Comparison of ENCODE assay signal across 32 mouse cellular contexts in genomic region chr12:115883719-115884118, GRCm38 (mm10).
"Had no signal": no experiment of that assay in that cellular context is flagged by ENCODE, and none has a peak within 500 bp of the region (broad histone marks: within the 10 kb centered on the region; RNA-seq: fewer than 3 reads in every experiment).

No protein-coding gene starts in this region.

- H3K27me3 ChIP-seq: limb, embryonic 12.5 days; limb, embryonic 13.5 days; limb, embryonic 15.5 days; liver, embryonic 13.5 days; liver, embryonic 15.5 days; lung, embryonic 15.5 days; megakaryocyte, embryonic 14.5 days; midbrain, embryonic 12.5 days; midbrain, embryonic 13.5 days; midbrain, embryonic 15.5 days; neural tube, embryonic 12.5 days; neural tube, embryonic 13.5 days had no signal

- H3K36me3 ChIP-seq: limb, embryonic 10.5 days; limb, embryonic 12.5 days; limb, embryonic 13.5 days; limb, embryonic 15.5 days; liver, embryonic 13.5 days; liver, embryonic 15.5 days; lung, embryonic 15.5 days; midbrain, embryonic 10.5 days; midbrain, embryonic 12.5 days; midbrain, embryonic 13.5 days; midbrain, embryonic 15.5 days; neural tube, embryonic 12.5 days; neural tube, embryonic 13.5 days had no signal

- H3K27ac ChIP-seq: limb, embryonic 10.5 days; limb, embryonic 12.5 days; limb, embryonic 13.5 days; limb, embryonic 15.5 days; liver, embryonic 13.5 days; liver, embryonic 14.5 days; liver, embryonic 15.5 days; lung, embryonic 15.5 days; macrophage; midbrain, embryonic 10.5 days; midbrain, embryonic 12.5 days; midbrain, embryonic 13.5 days; midbrain, embryonic 15.5 days; neural tube, embryonic 12.5 days; neural tube, embryonic 13.5 days had no signal

- ATAC-seq: liver, postnatal 0 days; lung, postnatal 0 days; midbrain, embryonic 13.5 days; midbrain, embryonic 15.5 days; midbrain, embryonic 16.5 days had no signal

- H3K9ac ChIP-seq: limb, embryonic 12.5 days; limb, embryonic 13.5 days; limb, embryonic 15.5 days; liver, embryonic 13.5 days; liver, embryonic 14.5 days; liver, embryonic 15.5 days; liver, postnatal 0 days; lung, embryonic 14.5 days; lung, embryonic 15.5 days; midbrain, embryonic 12.5 days; midbrain, embryonic 13.5 days; midbrain, embryonic 15.5 days; neural tube, embryonic 12.5 days; neural tube, embryonic 13.5 days had no signal

- H3K4me2 ChIP-seq: limb, embryonic 12.5 days; limb, embryonic 13.5 days; limb, embryonic 15.5 days; liver, embryonic 11.5 days; liver, embryonic 13.5 days; liver, embryonic 15.5 days; lung, embryonic 14.5 days; lung, embryonic 15.5 days; midbrain, embryonic 11.5 days; midbrain, embryonic 12.5 days; midbrain, embryonic 13.5 days; midbrain, embryonic 15.5 days; neural tube, embryonic 12.5 days; neural tube, embryonic 13.5 days had no signal

- H3K9me3 ChIP-seq: limb, embryonic 10.5 days; limb, embryonic 15.5 days; liver, embryonic 15.5 days; lung, embryonic 15.5 days; megakaryocyte, embryonic 14.5 days had no signal

- H3K4me3 ChIP-seq: limb, embryonic 10.5 days; limb, embryonic 12.5 days; limb, embryonic 13.5 days; limb, embryonic 15.5 days; liver, embryonic 13.5 days; liver, embryonic 15.5 days; lung, embryonic 15.5 days; megakaryocyte, embryonic 14.5 days; midbrain, embryonic 10.5 days; midbrain, embryonic 12.5 days; midbrain, embryonic 13.5 days; midbrain, embryonic 15.5 days; myocyte; neural tube, embryonic 12.5 days; neural tube, embryonic 13.5 days had no signal

- DNase-seq: left cerebral cortex, postnatal 4 days; liver; liver, embryonic 13.5 days; liver, postnatal 0 days; lung, adult 18-20 months; lung, adult 2 months; lung, embryonic 14.5 days; lung, postnatal 10 days; lung, postnatal 14 days; lung, postnatal 36 days; lung, postnatal 4 days; midbrain, embryonic 14.5 days had no signal

- H3K4me1 ChIP-seq: limb, embryonic 10.5 days; limb, embryonic 12.5 days; limb, embryonic 13.5 days; limb, embryonic 15.5 days; liver, embryonic 13.5 days; liver, embryonic 15.5 days; lung, embryonic 15.5 days; midbrain, embryonic 10.5 days; midbrain, embryonic 12.5 days; midbrain, embryonic 13.5 days; midbrain, embryonic 15.5 days; neural tube, embryonic 12.5 days; neural tube, embryonic 13.5 days had no signal
